Mouse (Mus musculus): ENCODE results near the gene Unk. TPM values are rescaled to one million over a fixed set of nuclear protein-coding genes. Genes with fewer than 3 reads are reported as not detected.
A peak's percentile ranks its signal among the peaks of the same experiment; 100 is the strongest.
"Not testable (repeated sequence)": the region's sequence is repeated elsewhere in the genome, so short reads cannot be mapped to it uniquely, and the experiment has no call there.

Unk gene
- polyA plus RNA-seq, 1 experiment, result 28.1 TPM

- no peak overlapping the region for H3K4me3 ChIP-seq (ENCODE audit: insufficient read depth, low read length)
- TF ChIP-seq POLR2A (IDR thresholded peaks at IDR 0.05; ENCODE audit: borderline replicate concordance, low read depth, low read length) (no peak), CTCF (IDR thresholded peaks at IDR 0.05; ENCODE audit: low read depth, low read length) (no peak)
- no peak overlapping the region for H3K27ac ChIP-seq (ENCODE audit: insufficient read depth, low read depth, low read length)
- H3K4me1 ChIP-seq (ENCODE audit: control insufficient read depth, insufficient read depth, low read length), result peaks cover 26% of the 10 kb centered on the region
These were observed 54.0 kb downstream of the Unk start for GRCm38 (mm10) chr11:116084166-116084565.

DNA sequence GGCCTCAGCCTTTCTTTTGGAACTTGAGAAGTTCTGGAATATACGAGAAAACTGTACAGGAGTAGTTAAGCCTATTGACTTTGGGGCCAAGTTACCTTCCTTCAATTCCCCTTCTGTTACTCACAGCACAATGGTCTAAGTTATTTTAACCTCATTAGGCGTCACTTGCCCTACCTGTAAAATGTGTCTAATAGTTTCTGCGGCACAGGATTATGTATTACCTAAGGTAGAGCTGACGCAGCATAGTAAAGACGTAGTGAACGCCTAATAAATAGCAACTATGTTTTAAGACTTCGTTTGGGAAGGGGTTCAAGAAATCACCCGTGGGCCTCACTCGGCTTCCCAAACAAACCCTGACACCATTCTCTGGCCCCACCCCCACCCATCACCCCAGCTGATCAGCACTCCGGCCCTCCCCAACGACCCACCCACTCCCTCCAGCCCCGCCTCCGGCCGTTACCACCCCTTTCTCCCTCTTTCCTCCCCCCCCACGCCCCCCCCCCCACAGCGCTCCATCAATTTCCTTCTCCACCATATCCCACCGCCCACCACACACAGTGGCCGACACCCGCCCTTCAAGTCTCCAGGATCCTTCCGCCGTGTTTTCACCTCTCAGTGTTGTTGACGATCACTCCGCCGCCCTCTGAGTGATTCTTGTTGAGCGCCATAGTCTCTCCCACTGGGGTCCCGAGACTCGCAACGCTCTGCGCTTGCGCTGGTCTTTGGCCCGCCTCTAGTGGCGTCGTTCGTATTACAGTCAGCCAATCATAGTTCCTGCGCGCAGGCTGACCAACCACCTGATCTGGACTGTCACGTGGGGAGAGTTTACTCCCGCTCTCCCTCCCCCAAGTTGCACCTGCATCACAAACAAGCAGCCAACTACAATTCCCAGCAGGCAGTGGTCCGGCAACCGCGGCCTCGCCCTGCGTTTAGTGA, 56.4 kb downstream of the Unk start, which contains the start of gene Wbp2:
Gene Wbp2, minus strand, starts transcription at position 738 of the 936 bp plus-strand sequence.
- H3K4me1 ChIP-seq (ENCODE audit: control insufficient read depth, insufficient read depth, low read length), result peaks cover 26% of the 10 kb centered on the region

GRCm38 (mm10) chr11:116087194-116088130, 57.3 kb downstream of the Unk start:
- Histone ChIP-seq H3K4me3 (ENCODE audit: insufficient read depth, low read length) (peak overlapping the region; percentile 62), H3K4me1 (ENCODE audit: control insufficient read depth, insufficient read depth, low read length) (peaks cover 26% of the 10 kb centered on the region), H3K27ac (ENCODE audit: insufficient read depth, low read depth, low read length) (peak overlapping the region; percentile 79)
- TF ChIP-seq POLR2A (IDR thresholded peaks at IDR 0.05; ENCODE audit: borderline replicate concordance, low read depth, low read length) (no peak), CTCF (IDR thresholded peaks at IDR 0.05; ENCODE audit: low read depth, low read length) (peak; percentile 72)

More for the DNA sequence above, 56.4 kb downstream of the Unk start, which contains the start of gene Wbp2:
- TF ChIP-seq POLR2A (IDR thresholded peaks at IDR 0.05; ENCODE audit: borderline replicate concordance, low read depth, low read length) (no peak), CTCF (IDR thresholded peaks at IDR 0.05; ENCODE audit: low read depth, low read length) (no peak)
- Histone ChIP-seq H3K4me3 (ENCODE audit: insufficient read depth, low read length) (peak within 1 kb of the TSS; percentile 69), H3K27ac (ENCODE audit: insufficient read depth, low read depth, low read length) (peak within 1 kb of the TSS; percentile 80)

DNA sequence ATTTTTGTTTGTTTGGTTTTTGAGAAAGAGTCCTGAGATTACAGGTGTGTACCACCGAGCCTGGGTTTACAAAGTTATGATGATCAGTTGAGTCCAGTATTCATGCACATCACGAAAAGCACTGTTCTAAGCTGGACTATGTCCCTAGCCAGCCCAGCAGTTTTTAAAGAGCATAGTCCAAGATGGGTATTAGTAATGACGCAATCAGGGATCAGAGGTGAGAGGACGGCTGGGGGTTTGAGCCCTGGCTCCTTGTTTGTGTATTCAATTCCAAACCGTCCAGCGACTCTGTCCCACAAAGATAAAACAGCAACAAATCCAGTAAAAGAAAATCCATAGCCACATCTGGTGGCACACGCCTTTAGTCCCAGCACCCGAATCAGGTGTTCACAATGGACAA, 58.1 kb downstream of the Unk start:
- Histone ChIP-seq H3K4me1 (ENCODE audit: control insufficient read depth, insufficient read depth, low read length) (peaks cover 26% of the 10 kb centered on the region), H3K27ac (ENCODE audit: insufficient read depth, low read depth, low read length) (no peak overlapping the region), H3K4me3 (ENCODE audit: insufficient read depth, low read length) (no peak overlapping the region)
- TF ChIP-seq CTCF (IDR thresholded peaks at IDR 0.05; ENCODE audit: low read depth, low read length), result no peak
- TF ChIP-seq POLR2A (IDR thresholded peaks at IDR 0.05; ENCODE audit: borderline replicate concordance, low read depth, low read length), result no peak

GRCm38 (mm10) chr11:116088741-116089394, 58.7 kb downstream of the Unk start:
- H3K4me3 ChIP-seq (ENCODE audit: insufficient read depth, low read length), result no peak overlapping the region
- no peak for TF ChIP-seq CTCF (IDR thresholded peaks at IDR 0.05; ENCODE audit: low read depth, low read length)
- TF ChIP-seq POLR2A (IDR thresholded peaks at IDR 0.05; ENCODE audit: borderline replicate concordance, low read depth, low read length), result no peak
- H3K27ac ChIP-seq (ENCODE audit: insufficient read depth, low read depth, low read length), result no peak overlapping the region
- H3K4me1 ChIP-seq (ENCODE audit: control insufficient read depth, insufficient read depth, low read length), result peaks cover 32% of the 10 kb centered on the region

- Histone ChIP-seq H3K27ac (ENCODE audit: insufficient read depth, low read depth, low read length) (no peak overlapping the region), H3K4me1 (ENCODE audit: control insufficient read depth, insufficient read depth, low read length) (peaks cover 36% of the 10 kb centered on the region), H3K4me3 (ENCODE audit: insufficient read depth, low read length) (no peak overlapping the region)
- no peak for TF ChIP-seq POLR2A (IDR thresholded peaks at IDR 0.05; ENCODE audit: borderline replicate concordance, low read depth, low read length)
- no peak for TF ChIP-seq CTCF (IDR thresholded peaks at IDR 0.05; ENCODE audit: low read depth, low read length)
These were observed 59.4 kb downstream of the Unk start for GRCm38 (mm10) chr11:116089545-116089944.

DNA sequence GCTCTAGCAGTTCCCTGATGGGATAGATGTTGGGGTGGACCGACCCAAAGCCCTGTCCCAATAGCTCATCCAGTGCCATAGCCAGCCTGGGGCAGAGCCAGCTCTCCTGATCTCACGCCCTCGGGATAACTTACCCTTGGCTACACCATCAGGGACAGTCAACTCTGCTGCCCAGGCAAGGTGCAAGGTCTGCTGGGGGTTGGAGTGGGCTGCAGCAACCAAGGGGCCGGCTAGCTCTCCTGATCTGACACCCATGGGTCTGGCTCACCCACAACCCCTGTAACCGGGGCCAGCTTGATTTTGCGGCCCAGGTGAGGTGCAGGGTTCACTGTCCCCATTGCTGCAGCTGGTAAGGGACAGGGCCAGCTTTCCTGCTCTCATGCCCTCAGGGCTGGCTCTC, 61.5 kb downstream of the Unk start:
- Histone ChIP-seq H3K4me3 (ENCODE audit: insufficient read depth, low read length) (no peak overlapping the region), H3K4me1 (ENCODE audit: control insufficient read depth, insufficient read depth, low read length) (peaks cover 34% of the 10 kb centered on the region), H3K27ac (ENCODE audit: insufficient read depth, low read depth, low read length) (no peak overlapping the region)
- TF ChIP-seq POLR2A (IDR thresholded peaks at IDR 0.05; ENCODE audit: borderline replicate concordance, low read depth, low read length) (no peak), CTCF (IDR thresholded peaks at IDR 0.05; ENCODE audit: low read depth, low read length) (no peak)

DNA sequence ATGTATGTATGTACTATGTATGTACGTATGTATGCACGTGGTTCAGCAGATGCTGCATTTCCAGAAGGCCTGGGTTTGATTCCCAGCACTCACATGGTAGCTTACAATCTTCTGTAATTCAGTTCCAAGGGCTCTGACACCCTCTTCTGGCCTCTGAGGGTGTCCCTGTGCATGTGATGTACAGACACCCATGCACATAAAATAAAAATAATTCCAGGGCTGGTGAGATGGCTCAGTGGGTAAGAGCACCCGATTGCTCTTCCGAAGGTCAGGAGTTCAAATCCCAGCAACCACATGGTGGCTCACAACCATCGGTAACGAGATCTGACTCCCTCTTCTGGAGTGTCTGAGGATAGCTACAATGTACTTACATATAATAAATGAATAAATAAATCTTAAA, 62.8 kb downstream of the Unk start:
- H3K4me1 ChIP-seq (ENCODE audit: control insufficient read depth, insufficient read depth, low read length), result peaks cover 33% of the 10 kb centered on the region
- not testable (repeated sequence) for H3K4me3 ChIP-seq (ENCODE audit: insufficient read depth, low read length); H3K27ac ChIP-seq (ENCODE audit: insufficient read depth, low read depth, low read length)
